Mouse (Mus musculus) limb, embryonic 14.5 days (tissue): ENCODE data around the gene Mul1. TPM values are rescaled to one million over a fixed set of nuclear protein-coding genes. Genes with fewer than 3 reads are reported as not detected.

Experiments used
- ATAC-seq: fragments of 200-750 bp; cut with Nextera tagmentation; 2 replicates; pipeline ENCODE4 v1.8.0; 2017; ENCODE audit warnings: low read depth, moderate number of reproducible peaks, moderate TSS enrichment; ENCODE audit not compliant: low FRiP score
- DNase-seq: peaks from one replicate; pipeline ENCODE4 v3.0.0-alpha.2; 2015; ENCODE audit warnings: low spot score
- H3K27ac ChIP-seq: fragments of 300-500 bp; sonication (generic); replicated peaks from 2 replicates; pipeline ENCODE4 v1.5.1; 2014; ENCODE audit warnings: low read depth, mild to moderate bottlenecking, low read length, moderate library complexity, mixed read lengths
- H3K27me3 ChIP-seq: fragments of 300-500 bp; sonication (generic); 2 replicates; pipeline ENCODE4 v1.6.1; 2014; ENCODE audit warnings: low read length, mixed read lengths; ENCODE audit not compliant: control insufficient read depth, insufficient read depth
- H3K36me3 ChIP-seq: fragments of 300-500 bp; sonication (generic); 2 replicates; pipeline ENCODE4 v1.6.1; 2014; ENCODE audit warnings: mild to moderate bottlenecking, low read length, moderate library complexity, mixed read lengths; ENCODE audit not compliant: control insufficient read depth, insufficient read depth
- H3K4me1 ChIP-seq: fragments of 300-500 bp; sonication (generic); 2 replicates; pipeline ENCODE4 v1.6.1; 2014; ENCODE audit warnings: antibody characterized with exemption, low read length, mixed read lengths; ENCODE audit not compliant: control insufficient read depth, insufficient read depth
- H3K4me2 ChIP-seq: fragments of 300-500 bp; sonication (generic); replicated peaks from 2 replicates; pipeline ENCODE4 v1.6.1; 2014; ENCODE audit warnings: low read depth, mild to moderate bottlenecking, low read length, moderate library complexity; ENCODE audit not compliant: severe bottlenecking
- H3K4me3 ChIP-seq: fragments of 300-500 bp; sonication (generic); replicated peaks from 2 replicates; pipeline ENCODE4 v1.5.1; 2014; ENCODE audit warnings: low read length
- H3K9ac ChIP-seq: fragments of 300-500 bp; sonication (generic); 2 replicates; pipeline ENCODE4 v1.6.1; 2014; ENCODE audit warnings: mild to moderate bottlenecking, low read depth, low read length, moderate library complexity; ENCODE audit not compliant: severe bottlenecking
- H3K9me3 ChIP-seq: fragments of 300-500 bp; sonication (generic); 2 replicates; pipeline ENCODE4 v1.6.1; 2016; ENCODE audit warnings: low read length; ENCODE audit not compliant: control insufficient read depth
- POLR2A ChIP-seq: fragments of 200-500 bp; IDR thresholded peaks from 2 replicates; pipeline ENCODE4 v1.8.0; 2012; ENCODE audit warnings: inconsistent platforms, mild to moderate bottlenecking, moderate library complexity, borderline replicate concordance; ENCODE audit not compliant: insufficient read depth, insufficient read length; ENCODE audit errors: extremely low read depth
- WGBS: fragments of 180-500 bp; shearing (Covaris S2); extraction: QIAGEN DNeasy Blood & Tissue Kit; methylation state at CpG from one replicate; pipeline ENCODE4 v1.1.7; 2014; 5-methylcytosine and 5-hydroxymethylcytosine counted together
- polyA plus RNA-seq, 2 experiments: library from polyadenylated mRNA; depleted of rRNA in 1 of 2; stranded (reverse) in 1 of 2; unstranded in 1 of 2; fragments of >200 nt; fragmentation: Nextera tagmentation in 1 of 2; extraction: Ambion mirVana in 1 of 2; gene quantifications; 2 replicates each; pipeline versions ENCODE4 v1.2.1 to v1.2.3; 2012 to 2014

Gene Mul1
- polyA plus RNA-seq, 2 experiments, result 14.2 to 17.1 TPM

- Histone ChIP-seq H3K36me3 (no peaks in the 10 kb centered on the region), H3K4me2 (peak within 1 kb of the TSS; percentile 97), H3K9me3 (no peaks in the 10 kb centered on the region), H3K9ac (peak within 1 kb of the TSS; percentile 75), H3K4me3 (peak within 1 kb of the TSS; percentile 76), H3K27ac (0 out of 2 replicates have a peak within 1 kb of the TSS, but pooled peaks have one; percentile 19), H3K4me1 (peaks cover 14% of the 10 kb centered on the region; the same call in 1 of the 2 replicates), H3K27me3 (peaks cover 40% of the 10 kb centered on the region)
- ATAC-seq (peak; percentile 76), DNase-seq (peak; percentile 59)
- WGBS, result under 1% methylated on average over 22 of the region's 64 CpGs
- 0 out of 2 replicates have a peak, but pooled peaks have one; percentile 15 for TF ChIP-seq POLR2A
Measured at GRCm38 (mm10) chr4:138453753-138454570, 19.5 kb downstream of the Mul1 start, which contains the start of gene Camk2n1. Gene Camk2n1, plus strand, starts transcription at chr4:138454314.

DNA sequence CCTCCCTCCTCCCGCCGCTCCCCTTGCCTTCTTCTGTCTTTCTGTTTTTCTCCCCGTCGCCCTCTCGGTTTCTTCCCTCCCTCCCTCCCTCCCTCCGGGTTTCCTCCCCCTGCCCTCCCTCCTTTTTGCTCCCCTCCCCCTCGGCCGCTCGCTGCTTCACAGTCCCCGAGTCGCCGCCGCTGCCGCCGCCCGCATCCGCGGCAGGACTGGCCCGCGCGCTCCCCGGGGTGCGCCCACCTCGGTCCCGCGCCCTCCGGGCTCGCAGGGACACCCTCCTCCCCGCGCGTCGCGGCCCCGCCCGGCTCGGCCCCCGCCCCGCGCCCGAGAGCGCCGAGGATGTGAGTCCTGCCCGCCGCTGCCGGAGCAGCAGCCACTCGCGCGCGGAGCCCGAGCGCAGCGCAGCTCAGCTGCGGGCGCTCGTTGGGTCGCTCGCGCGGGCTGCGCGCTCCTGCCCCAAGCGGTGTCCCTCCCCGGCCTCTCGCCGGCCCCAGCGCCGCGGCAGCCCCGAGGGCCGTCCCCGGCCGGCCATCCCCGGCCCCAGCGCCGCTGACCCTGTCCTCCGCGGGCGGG is 20.2 kb downstream of the Mul1 start:
- Histone ChIP-seq H3K27me3 (peaks cover 40% of the 10 kb centered on the region), H3K36me3 (no peaks in the 10 kb centered on the region), H3K4me1 (peaks cover 14% of the 10 kb centered on the region; the same call in 1 of the 2 replicates), H3K4me3 (peak overlapping the region; percentile 76), H3K9me3 (no peaks in the 10 kb centered on the region), H3K27ac (0 out of 2 replicates have a peak overlapping the region, but pooled peaks have one; percentile 19), H3K4me2 (peak overlapping the region; percentile 97), H3K9ac (peak overlapping the region; percentile 75)
- WGBS, result 1% methylated on average over 57 of the region's 78 CpGs
- peak; percentile 48 for ATAC-seq
- DNase-seq, result no peak
- TF ChIP-seq POLR2A, result no peak

DNA sequence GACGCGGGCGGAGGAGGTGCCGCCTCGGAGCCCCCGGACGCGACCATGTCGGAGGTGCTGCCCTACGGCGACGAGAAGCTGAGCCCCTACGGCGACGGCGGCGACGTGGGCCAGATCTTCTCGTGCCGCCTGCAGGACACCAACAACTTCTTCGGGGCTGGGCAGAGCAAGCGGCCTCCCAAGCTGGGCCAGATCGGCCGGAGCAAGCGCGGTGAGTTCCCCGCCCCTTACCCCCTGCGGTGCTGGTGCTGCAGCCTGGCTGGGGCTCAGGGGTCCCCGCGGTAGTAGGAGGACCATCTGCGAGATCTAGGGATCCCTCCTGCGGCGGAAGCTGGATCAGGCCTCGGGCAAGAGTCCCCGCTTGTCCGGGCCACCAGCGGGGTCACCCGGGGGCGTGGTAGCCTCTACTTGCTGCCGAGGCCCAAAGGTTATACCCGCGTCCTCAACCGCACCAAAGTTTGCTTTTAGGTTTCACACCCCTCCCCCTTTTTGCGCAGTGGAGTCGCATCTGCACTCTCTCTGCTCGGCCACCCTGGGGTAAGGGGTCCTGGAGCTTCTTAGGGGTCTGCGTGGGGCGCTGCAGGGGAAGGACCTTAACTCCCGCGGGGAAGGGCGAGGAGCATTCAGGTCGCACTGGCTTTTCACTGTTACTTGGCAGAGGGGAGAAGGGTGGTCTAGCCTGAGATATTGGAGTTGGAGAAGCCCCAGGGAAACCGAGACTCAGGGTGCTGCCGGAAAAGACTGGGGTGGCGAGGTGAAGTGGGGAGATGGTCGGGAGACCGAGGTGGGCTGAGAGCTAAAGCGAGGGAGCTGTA is 20.9 kb downstream of the Mul1 start:
- peak overlapping the region; percentile 97 for H3K4me2 ChIP-seq
- no peak for TF ChIP-seq POLR2A
- H3K9ac ChIP-seq, result peak overlapping the region; percentile 75
- no peaks in the 10 kb centered on the region for H3K36me3 ChIP-seq
- WGBS, result 0% methylated on average over 54 of the region's 58 CpGs
- H3K27ac ChIP-seq, result no peak overlapping the region
- H3K4me3 ChIP-seq, result peak overlapping the region; percentile 76
- no peak for DNase-seq
- H3K27me3 ChIP-seq, result peaks cover 40% of the 10 kb centered on the region
- peaks cover 14% of the 10 kb centered on the region; the same call in 1 of the 2 replicates for H3K4me1 ChIP-seq
- ATAC-seq, result 0 out of 2 replicates have a peak, but pooled peaks have one; percentile 2
- H3K9me3 ChIP-seq, result no peaks in the 10 kb centered on the region

- Histone ChIP-seq H3K36me3 (no peaks in the 10 kb centered on the region), H3K27ac (no peak overlapping the region), H3K4me2 (peak overlapping the region; percentile 97), H3K4me1 (peaks cover 14% of the 10 kb centered on the region; the same call in 1 of the 2 replicates), H3K4me3 (peak overlapping the region; percentile 76), H3K27me3 (peaks cover 40% of the 10 kb centered on the region), H3K9ac (peak overlapping the region; percentile 75), H3K9me3 (no peaks in the 10 kb centered on the region)
- no peak for TF ChIP-seq POLR2A
- WGBS, result 3% methylated on average over 16 of the region's 17 CpGs
- no peak for ATAC-seq
- DNase-seq, result no peak
Measured at GRCm38 (mm10) chr4:138455956-138456341, 21.5 kb downstream of the Mul1 start.

- peaks cover 40% of the 10 kb centered on the region for H3K27me3 ChIP-seq
- DNase-seq (no peak), ATAC-seq (no peak)
- H3K36me3 ChIP-seq, result no peaks in the 10 kb centered on the region
- no peak overlapping the region for H3K27ac ChIP-seq
- peak overlapping the region; percentile 76 for H3K4me3 ChIP-seq
- H3K4me2 ChIP-seq, result peak overlapping the region; percentile 97
- H3K9ac ChIP-seq, result no peak overlapping the region
- H3K4me1 ChIP-seq, result peaks cover 14% of the 10 kb centered on the region; the same call in 1 of the 2 replicates
- no peak for TF ChIP-seq POLR2A
- 13% methylated on average over 7 of the region's 8 CpGs for WGBS
- no peaks in the 10 kb centered on the region for H3K9me3 ChIP-seq
Measured at GRCm38 (mm10) chr4:138456536-138456935, 22.1 kb downstream of the Mul1 start.
